Mouse (Mus musculus) cerebellum, adult 2 months (tissue): ENCODE data around the gene Arntl.

Source experiments
- CTCF ChIP-seq: fragments of 200-500 bp; IDR thresholded peaks from 2 replicates; pipeline ENCODE4 v1.5.1; 2011; ENCODE audit warnings: low read depth, mild to moderate bottlenecking, control low read depth, low read length, moderate library complexity, borderline replicate concordance; ENCODE audit not compliant: insufficient read depth
- POLR2A ChIP-seq: fragments of 200-500 bp; IDR thresholded peaks from 2 replicates; pipeline ENCODE4 v1.6.1; 2011; ENCODE audit warnings: low read length, control low read depth, borderline replicate concordance; ENCODE audit not compliant: insufficient read depth

DNA sequence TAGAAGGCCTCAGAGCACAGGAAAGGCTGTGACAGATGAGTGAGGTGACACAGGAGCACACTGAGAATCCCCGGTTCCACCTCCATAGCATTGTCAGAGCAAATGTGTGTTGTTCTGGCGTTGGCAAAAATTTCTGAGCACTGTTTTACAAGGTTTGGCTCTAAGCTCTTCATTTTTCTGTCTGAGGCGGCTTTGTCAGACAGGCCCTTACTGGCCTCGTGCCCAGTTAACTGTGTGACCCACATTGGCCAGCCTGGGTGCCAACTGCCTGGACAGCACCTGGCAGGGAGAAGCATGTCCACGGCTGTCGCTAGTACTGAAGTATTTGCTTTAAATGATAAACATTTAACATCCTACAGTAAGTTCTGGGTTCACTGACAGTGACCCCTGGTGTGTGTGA lies 35.4 kb downstream of the Arntl start:
- no peak for TF ChIP-seq CTCF
- no peak for TF ChIP-seq POLR2A
